Mouse (Mus musculus) cerebellum, adult 11-12 months (tissue): Measurements from ENCODE around the gene Gm26741.

ENCODE experiments used
- DNase-seq: peaks from one replicate; pipeline ENCODE4 v3.0.0; 2022

The Gm26741 gene

GRCm38 (mm10) chr10:52391208-52391607 is 32.6 kb downstream of the Gm26741 start:
- DNase-seq, result no peak

- DNase-seq, result no peak
Measured at GRCm38 (mm10) chr10:52396647-52397046, 38.1 kb downstream of the Gm26741 start.

- no peak for DNase-seq
Measured at GRCm38 (mm10) chr10:52398715-52399114, 40.1 kb downstream of the Gm26741 start.

- DNase-seq, result no peak
Measured at GRCm38 (mm10) chr10:52399722-52400121, 41.2 kb downstream of the Gm26741 start.

- no peak for DNase-seq
Measured at GRCm38 (mm10) chr10:52405160-52405559, 46.6 kb downstream of the Gm26741 start.

GRCm38 (mm10) chr10:52407526-52407925 is 49.0 kb downstream of the Gm26741 start:
- no peak for DNase-seq
